Mouse (Mus musculus): Measurements from ENCODE around the gene Zfp354b.

Zfp354b gene

DNA sequence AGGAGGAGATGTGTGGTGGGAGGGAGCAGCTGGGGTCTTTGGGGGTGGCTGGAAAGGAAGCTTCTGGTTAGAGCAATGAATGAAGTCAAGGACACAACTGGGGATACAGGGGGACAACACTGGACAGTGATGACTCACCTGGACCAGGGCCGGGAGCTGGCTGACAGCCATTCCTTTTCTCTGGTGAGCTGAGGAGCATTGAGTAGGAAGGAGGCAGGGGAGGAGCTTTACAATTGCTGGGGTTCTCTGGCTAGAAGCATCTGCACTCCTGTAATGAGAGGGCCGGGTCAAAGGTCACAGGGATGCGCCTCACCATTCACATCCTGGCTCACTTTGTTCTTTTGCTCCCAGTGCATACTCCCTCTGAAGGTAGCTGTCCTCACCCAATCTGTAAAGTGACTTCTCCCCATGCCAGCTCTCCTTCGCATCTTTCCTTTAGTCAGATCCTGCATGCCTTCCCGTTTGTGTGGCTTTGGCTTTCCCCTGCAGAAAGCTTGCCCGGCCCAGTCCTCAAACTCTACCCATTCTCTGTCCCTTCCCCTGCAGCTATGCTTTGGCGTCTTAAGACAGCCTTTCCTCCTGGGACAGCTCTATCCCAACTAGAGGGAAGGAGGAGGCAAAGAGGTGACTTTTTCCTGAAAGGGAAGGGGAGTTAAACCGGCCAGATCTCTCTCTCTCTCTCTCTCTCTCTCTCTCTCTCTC, 45.1 kb downstream of the Zfp354b start:
- DNase-seq (ENCODE audit: low spot score in 2 of 2) = no peak

DNA sequence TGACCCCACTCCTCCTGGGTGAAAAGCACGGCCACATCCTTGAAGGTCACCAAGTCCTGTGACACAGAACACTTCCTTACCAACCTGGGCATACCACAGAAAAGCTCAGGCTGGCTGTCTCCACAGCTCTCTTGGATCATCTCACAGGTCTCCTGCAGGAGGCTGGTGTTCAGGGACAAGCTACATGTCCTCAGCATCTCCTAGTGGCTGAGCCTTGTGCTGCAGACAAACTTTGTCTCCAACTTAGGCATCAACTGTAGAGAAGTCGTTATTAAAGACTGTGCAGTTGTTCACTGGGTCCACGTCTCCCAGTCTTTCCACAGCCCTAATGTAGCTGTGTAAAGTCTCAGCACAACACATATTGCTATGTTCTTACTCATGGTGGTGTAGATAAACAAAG, 47.7 kb downstream of the Zfp354b start:
- DNase-seq (ENCODE audit: low spot score in 2 of 2) = no peak

DNA sequence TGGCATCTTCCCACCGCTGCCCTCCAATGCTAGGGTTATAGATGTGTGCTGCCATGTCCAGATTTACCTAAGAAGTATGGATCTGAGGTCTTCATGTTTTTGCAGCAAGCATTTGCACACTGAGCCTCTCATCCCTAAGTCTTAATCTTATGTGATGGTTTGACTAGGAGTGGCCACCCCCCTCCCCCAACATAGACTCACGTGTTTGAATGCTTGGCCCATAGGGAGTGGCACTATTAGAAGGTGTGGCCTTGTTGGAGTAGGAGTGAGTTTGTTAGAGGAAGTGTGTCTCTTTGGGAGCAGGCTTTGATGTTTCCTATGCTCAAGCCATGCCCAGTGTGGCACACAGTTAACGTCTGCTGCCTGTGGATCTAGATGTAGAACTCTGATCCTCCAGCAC, 52.8 kb downstream of the Zfp354b start:
- no peak for DNase-seq (ENCODE audit: low spot score in 2 of 2)
